Comparison of ENCODE assay signal across 7 mouse cellular contexts in the genomic region with DNA sequence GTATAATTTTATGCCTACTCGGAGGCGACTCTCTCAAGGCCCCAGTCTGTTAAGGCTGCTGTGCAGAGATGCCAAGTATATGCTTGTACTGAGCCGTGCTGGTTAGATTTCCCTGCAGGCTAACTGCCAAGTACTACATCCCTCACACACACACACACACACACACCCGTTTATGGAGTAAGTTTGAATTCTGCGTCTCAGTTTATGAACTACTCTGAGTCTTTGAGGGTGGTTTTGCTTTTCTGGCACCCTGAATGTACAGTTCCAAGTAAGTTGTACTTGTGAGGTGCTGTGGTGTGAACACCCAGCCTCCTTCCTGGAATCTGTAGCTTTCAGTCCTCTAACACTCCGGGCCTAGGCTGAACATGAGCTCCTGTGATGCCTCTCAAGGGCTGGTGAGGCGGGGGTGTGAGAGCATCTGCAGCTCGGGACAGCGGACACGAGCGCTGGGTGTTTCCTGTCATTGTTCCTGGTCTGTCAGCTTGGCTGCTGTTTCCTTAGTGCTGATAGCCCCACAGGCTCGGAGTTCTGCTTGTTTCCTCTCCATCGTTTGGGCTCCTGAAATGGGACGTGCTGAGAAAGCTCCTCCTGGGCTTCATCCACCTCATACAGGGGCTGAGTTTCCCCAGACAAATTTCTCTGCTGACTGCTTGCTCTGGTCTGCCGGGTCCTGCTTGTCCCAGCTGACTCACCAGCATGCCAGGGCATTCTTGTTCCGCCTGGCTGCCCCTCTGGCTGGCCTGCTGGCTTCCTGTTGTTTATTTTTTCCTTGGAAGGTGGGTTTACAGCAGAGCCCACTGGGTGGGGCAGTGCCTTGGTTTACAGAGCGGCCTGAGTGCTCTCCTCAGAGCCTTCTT. TPM values are rescaled to one million over a fixed set of nuclear protein-coding genes. Genes with fewer than 3 reads are reported as not detected.
DNase-seq lines count a peak whose midpoint lies in the region; ATAC-seq and TF ChIP-seq lines count a peak whose summit lies in the region.

No protein-coding gene starts in this region.

- TF ChIP-seq POLR2A in small intestine, adult 2 months (IDR thresholded peaks at IDR 0.05; ENCODE audit: low read depth, low read length) = no peak

- H3K36me3 ChIP-seq in midbrain, embryonic 10.5 days = peaks cover 87% of the 10 kb centered on the region
- peaks cover 40% of the 10 kb centered on the region; the same call in 1 of the 2 replicates for H3K36me3 ChIP-seq in midbrain, embryonic 15.5 days (replicated peaks)
- peaks cover 66% of the 10 kb centered on the region for H3K36me3 ChIP-seq in embryonic facial prominence, embryonic 14.5 days (ENCODE audit: control insufficient read depth, insufficient read depth, low read length)
- H3K36me3 ChIP-seq in small intestine, adult 2 months (ENCODE audit: control insufficient read depth, insufficient read depth, low read length) = peaks cover 48% of the 10 kb centered on the region

- no peaks in the 10 kb centered on the region for H3K9me3 ChIP-seq in midbrain, embryonic 10.5 days (replicated peaks)
- H3K9me3 ChIP-seq in midbrain, embryonic 15.5 days = no peaks in the 10 kb centered on the region
- no peaks in the 10 kb centered on the region for H3K9me3 ChIP-seq in embryonic facial prominence, embryonic 14.5 days (ENCODE audit: control insufficient read depth, low read length)

- H3K4me2 ChIP-seq in midbrain, embryonic 15.5 days = no peak overlapping the region
- no peak overlapping the region for H3K4me2 ChIP-seq in embryonic facial prominence, embryonic 14.5 days (ENCODE audit: low read depth, low read length)

- H3K27me3 ChIP-seq in midbrain, embryonic 10.5 days (ENCODE audit: low read depth, poor library complexity, severe bottlenecking) = no peaks in the 10 kb centered on the region
- H3K27me3 ChIP-seq in midbrain, embryonic 15.5 days (replicated peaks) = no peaks in the 10 kb centered on the region
- no peaks in the 10 kb centered on the region for H3K27me3 ChIP-seq in embryonic facial prominence, embryonic 14.5 days (replicated peaks; ENCODE audit: control insufficient read depth, insufficient read depth, low read length)
- H3K27me3 ChIP-seq in small intestine, adult 2 months (ENCODE audit: control insufficient read depth, insufficient read depth, low read length) = no peaks in the 10 kb centered on the region

- ATAC-seq in midbrain, embryonic 15.5 days (replicated peaks) = no peak
- 0 out of 2 replicates have a peak, but pooled peaks have one; percentile 24 for ATAC-seq in embryonic facial prominence, embryonic 14.5 days (ENCODE audit: low read depth)

- 72% methylated on average over 17 of the region's 17 CpGs for WGBS in midbrain, embryonic 10.5 days
- 68% methylated on average over 17 of the region's 17 CpGs for WGBS in midbrain, embryonic 15.5 days
- 50% methylated on average over 17 of the region's 17 CpGs for WGBS in embryonic facial prominence, embryonic 14.5 days
- WGBS in small intestine, adult 2 months = 67% methylated on average over 17 of the region's 17 CpGs

- H3K9ac ChIP-seq in midbrain, embryonic 15.5 days = no peak overlapping the region
- no peak overlapping the region for H3K9ac ChIP-seq in embryonic facial prominence, embryonic 14.5 days (ENCODE audit: low read depth, low read length)

- intact Hi-C loops in heart, postnatal 14 days (cut with DNase I) = loop anchor here (10.0 kb wide), 1 partner anchor 1552 kb away; a partner anchor contains a TSS
- intact Hi-C loops in left cerebral cortex, postnatal 4 days (cut with DNase I) = no loop called here

- no peak overlapping the region for H3K4me3 ChIP-seq in midbrain, embryonic 10.5 days
- H3K4me3 ChIP-seq in midbrain, embryonic 15.5 days = no peak overlapping the region
- H3K4me3 ChIP-seq in embryonic facial prominence, embryonic 14.5 days (ENCODE audit: low read depth, low read length) = no peak overlapping the region
- H3K4me3 ChIP-seq in small intestine, adult 2 months (ENCODE audit: low read depth, low read length) = no peak overlapping the region

- peaks cover 11% of the 10 kb centered on the region for H3K4me1 ChIP-seq in midbrain, embryonic 10.5 days
- H3K4me1 ChIP-seq in midbrain, embryonic 15.5 days = no peaks in the 10 kb centered on the region
- H3K4me1 ChIP-seq in embryonic facial prominence, embryonic 14.5 days (ENCODE audit: control insufficient read depth, insufficient read depth, low read length) = no peaks in the 10 kb centered on the region; the same call in 1 of the 2 replicates
- no peaks in the 10 kb centered on the region for H3K4me1 ChIP-seq in small intestine, adult 2 months (ENCODE audit: control insufficient read depth, insufficient read depth, insufficient read length, low read length)

- no peak for DNase-seq in midbrain, embryonic 10.5 days (ENCODE audit: low spot score)
- DNase-seq in embryonic facial prominence, embryonic 14.5 days (ENCODE audit: low spot score) = peak; percentile 61
- DNase-seq in heart, postnatal 14 days = peak; percentile 49 to 62
- DNase-seq in left cerebral cortex, postnatal 4 days = peak; percentile 39
- no peak for DNase-seq in c-Kit-positive CD71-positive TER-119-positive erythroid progenitor cells, embryonic 14.5 days (ENCODE audit: low spot score)

- H3K27ac ChIP-seq in midbrain, embryonic 10.5 days (replicated peaks) = 0 out of 2 replicates have a peak overlapping the region, but pooled peaks have one; percentile 4
- H3K27ac ChIP-seq in midbrain, embryonic 15.5 days = no peak overlapping the region
- peak overlapping the region; percentile 68 for H3K27ac ChIP-seq in embryonic facial prominence, embryonic 14.5 days (replicated peaks; ENCODE audit: low read depth, low read length)
- H3K27ac ChIP-seq in small intestine, adult 2 months (ENCODE audit: insufficient read depth, low read depth, low read length) = peak overlapping the region; percentile 17

- TF ChIP-seq CTCF in small intestine, adult 2 months (IDR thresholded peaks at IDR 0.05; ENCODE audit: extremely low read depth, insufficient read length, insufficient replicate concordance, low read depth, low read length) = no peak

RNA-seq across cellular contexts. Expression of a gene that starts 7.9 kb away (rescaled TPM):
- 52.5 and 61.2 TPM in 2 replicates for polyA plus RNA-seq in midbrain, embryonic 10.5 days (2016; fragmentation: Nextera tagmentation; extraction: Ambion mirVana)
- 48.3 and 53.4 TPM in 2 replicates for polyA plus RNA-seq in midbrain, embryonic 15.5 days (2015; fragmentation: Nextera tagmentation; extraction: Ambion mirVana)
- 40.3 and 41.9 TPM in 2 replicates for polyA plus RNA-seq in embryonic facial prominence, embryonic 14.5 days (2014; fragmentation: Nextera tagmentation; extraction: Ambion mirVana)
- 10 to 100 TPM; 45.1 to 46.6 TPM for total RNA-seq in heart, postnatal 14 days (2021)
- total RNA-seq in left cerebral cortex, postnatal 4 days (2021) = 10 to 100 TPM; 85.8 to 87.0 TPM
- 26.4 and 30.7 TPM in 2 replicates for polyA plus RNA-seq in small intestine, adult 2 months (2012; rRNA removed)

RNA-seq across cellular contexts. Expression of a gene that starts 13.6 kb away (rescaled TPM):
- polyA plus RNA-seq in midbrain, embryonic 10.5 days (2016; fragmentation: Nextera tagmentation; extraction: Ambion mirVana) = 1,126 and 1,338 TPM in 2 replicates
- 811 and 847 TPM in 2 replicates for polyA plus RNA-seq in midbrain, embryonic 15.5 days (2015; fragmentation: Nextera tagmentation; extraction: Ambion mirVana)
- polyA plus RNA-seq in embryonic facial prominence, embryonic 14.5 days (2014; fragmentation: Nextera tagmentation; extraction: Ambion mirVana) = 1,928 and 1,996 TPM in 2 replicates
- 100 to 1,000 TPM; 645 to 715 TPM for total RNA-seq in heart, postnatal 14 days (2021)
- 100 to 1,000 TPM; 657 to 680 TPM for total RNA-seq in left cerebral cortex, postnatal 4 days (2021)
- polyA plus RNA-seq in small intestine, adult 2 months (2012; rRNA removed) = 1,193 and 2,017 TPM in 2 replicates

RNA-seq across cellular contexts. Expression of a gene that starts 58.8 kb away (rescaled TPM):
- polyA plus RNA-seq in midbrain, embryonic 10.5 days (2016; fragmentation: Nextera tagmentation; extraction: Ambion mirVana) = 11.8 and 13.3 TPM in 2 replicates
- polyA plus RNA-seq in midbrain, embryonic 15.5 days (2015; fragmentation: Nextera tagmentation; extraction: Ambion mirVana) = 18.7 and 19.2 TPM in 2 replicates
- 18.9 and 19.3 TPM in 2 replicates for polyA plus RNA-seq in embryonic facial prominence, embryonic 14.5 days (2014; fragmentation: Nextera tagmentation; extraction: Ambion mirVana)
- total RNA-seq in heart, postnatal 14 days (2021) = 10 to 100 TPM; 41.5 to 41.8 TPM
- 10 to 100 TPM; 93.8 to 97.7 TPM for total RNA-seq in left cerebral cortex, postnatal 4 days (2021)
- polyA plus RNA-seq in small intestine, adult 2 months (2012; rRNA removed) = 28.4 and 50.8 TPM in 2 replicates

Comparison
In these comparisons a context has a peak if more than half of its experiments do, and no peak if none do; other contexts are left out.
1. DNase-seq: peak in embryonic facial prominence, embryonic 14.5 days (single experiment), heart, postnatal 14 days (2 of 2) and left cerebral cortex, postnatal 4 days (single experiment); none in midbrain, embryonic 10.5 days (single experiment) and c-Kit-positive CD71-positive TER-119-positive erythroid progenitor cells, embryonic 14.5 days (single experiment).